Comparison of ENCODE assay signal across 11 mouse cellular contexts in the genomic region with DNA sequence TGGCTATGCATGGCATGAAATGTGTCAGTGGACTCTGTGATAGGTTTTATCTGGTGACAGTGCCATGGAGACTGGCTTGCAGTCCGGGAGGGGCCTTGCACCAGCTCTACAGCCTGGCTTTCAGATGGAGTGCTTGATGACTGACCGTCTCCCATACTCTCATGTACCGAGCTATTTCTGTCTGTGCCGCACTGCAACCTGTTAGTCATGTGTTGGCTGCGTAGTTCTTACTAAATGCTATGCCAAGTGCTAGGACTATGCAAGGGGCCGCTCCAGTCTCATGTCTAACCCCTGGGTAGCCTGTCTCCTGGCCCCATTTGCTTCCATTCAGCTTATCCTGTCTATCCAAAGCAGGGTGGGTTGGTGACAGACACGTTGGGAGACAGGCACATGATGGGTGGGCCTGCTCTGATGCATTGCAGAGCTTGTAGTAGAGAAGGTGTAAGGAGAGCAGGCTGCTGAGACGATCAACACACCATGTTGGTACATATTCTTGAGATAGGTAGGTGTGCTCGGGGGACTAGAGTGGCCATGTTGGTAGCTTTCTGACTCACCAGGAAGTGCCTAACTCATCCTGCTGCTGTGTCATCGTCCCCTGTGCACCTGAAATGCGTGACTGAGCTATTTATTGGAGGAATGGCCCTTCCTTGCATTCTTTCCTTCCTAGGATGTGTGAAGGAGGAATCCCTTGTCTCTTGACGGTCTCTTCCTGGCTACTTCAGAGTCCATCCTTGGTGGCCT.
DNase-seq lines count a peak whose midpoint lies in the region; ATAC-seq lines count a peak whose summit lies in the region.
"Had no signal": no experiment of that assay in that cellular context is flagged by ENCODE, and none has a peak within 500 bp of the region (broad histone marks: within the 10 kb centered on the region; RNA-seq: fewer than 3 reads in every experiment).

No protein-coding gene starts in this region.

- H3K4me3 ChIP-seq in limb, embryonic 12.5 days (replicated peaks), result no peak overlapping the region
- H3K4me3 ChIP-seq in limb, embryonic 10.5 days, result no peak overlapping the region
- no peak overlapping the region for H3K4me3 ChIP-seq in heart, embryonic 11.5 days (ENCODE audit: low read depth, low read length)
- no peak overlapping the region for H3K4me3 ChIP-seq in neural tube, embryonic 14.5 days (ENCODE audit: low read depth, low read length)

- H3K4me1 ChIP-seq in limb, embryonic 12.5 days (replicated peaks), result peaks cover 23% of the 10 kb centered on the region
- peaks cover 28% of the 10 kb centered on the region for H3K4me1 ChIP-seq in limb, embryonic 10.5 days
- H3K4me1 ChIP-seq in heart, embryonic 11.5 days (ENCODE audit: control insufficient read depth, insufficient read depth, low read length), result peaks cover 90% of the 10 kb centered on the region
- peaks cover 27% of the 10 kb centered on the region for H3K4me1 ChIP-seq in neural tube, embryonic 14.5 days (ENCODE audit: control insufficient read depth, insufficient read depth, low read length)

- H3K27ac ChIP-seq in limb, embryonic 12.5 days, result 0 out of 2 replicates have a peak overlapping the region, but pooled peaks have one; percentile 13
- no peak overlapping the region for H3K27ac ChIP-seq in limb, embryonic 10.5 days
- peak overlapping the region; percentile 84 for H3K27ac ChIP-seq in heart, embryonic 11.5 days (ENCODE audit: low read depth, low read length)
- H3K27ac ChIP-seq in neural tube, embryonic 14.5 days (ENCODE audit: low read depth, low read length), result 0 out of 2 replicates have a peak overlapping the region, but pooled peaks have one; percentile 10
- H3K27ac ChIP-seq: liver, embryonic 14.5 days had no signal

- H3K36me3 ChIP-seq in limb, embryonic 12.5 days, result peaks cover 93% of the 10 kb centered on the region
- peaks cover 92% of the 10 kb centered on the region for H3K36me3 ChIP-seq in limb, embryonic 10.5 days
- H3K36me3 ChIP-seq in heart, embryonic 11.5 days (ENCODE audit: control insufficient read depth, insufficient read depth, low read length), result peaks cover 3% of the 10 kb centered on the region; the same call in 1 of the 2 replicates
- H3K36me3 ChIP-seq in neural tube, embryonic 14.5 days (ENCODE audit: control insufficient read depth, insufficient read depth, low read length), result no peaks in the 10 kb centered on the region

- no peak overlapping the region for H3K4me2 ChIP-seq in limb, embryonic 12.5 days
- 0 out of 2 replicates have a peak overlapping the region, but pooled peaks have one; percentile 25 for H3K4me2 ChIP-seq in heart, embryonic 11.5 days
- H3K4me2 ChIP-seq in neural tube, embryonic 14.5 days (ENCODE audit: low read depth, low read length), result no peak overlapping the region
- H3K4me2 ChIP-seq: midbrain, embryonic 11.5 days had no signal

- no peaks in the 10 kb centered on the region for H3K9me3 ChIP-seq in limb, embryonic 12.5 days
- H3K9me3 ChIP-seq in limb, embryonic 10.5 days (replicated peaks), result no peaks in the 10 kb centered on the region
- no peaks in the 10 kb centered on the region for H3K9me3 ChIP-seq in heart, embryonic 11.5 days (replicated peaks; ENCODE audit: control insufficient read depth, low read length)
- H3K9me3 ChIP-seq in neural tube, embryonic 14.5 days (ENCODE audit: control insufficient read depth, low read length), result no peaks in the 10 kb centered on the region

- H3K9ac ChIP-seq in limb, embryonic 12.5 days (replicated peaks), result no peak overlapping the region
- H3K9ac ChIP-seq in heart, embryonic 11.5 days (ENCODE audit: low read depth, low read length), result peak overlapping the region; percentile 22; the same call in 1 of the 2 replicates
- H3K9ac ChIP-seq in neural tube, embryonic 14.5 days (replicated peaks; ENCODE audit: low read depth, low read length), result no peak overlapping the region
- H3K9ac ChIP-seq: liver, embryonic 14.5 days had no signal

- WGBS in limb, embryonic 12.5 days, result 85% methylated on average over 12 of the region's 12 CpGs
- WGBS in limb, embryonic 10.5 days, result 85% methylated on average over 12 of the region's 12 CpGs
- 58% methylated on average over 12 of the region's 12 CpGs for WGBS in heart, embryonic 11.5 days (ENCODE audit: insufficient replicate concordance)
- WGBS in neural tube, embryonic 14.5 days, result 87% methylated on average over 12 of the region's 12 CpGs

- H3K27me3 ChIP-seq in limb, embryonic 12.5 days, result no peaks in the 10 kb centered on the region
- H3K27me3 ChIP-seq in limb, embryonic 10.5 days (ENCODE audit: low read depth, poor library complexity, severe bottlenecking), result no peaks in the 10 kb centered on the region
- H3K27me3 ChIP-seq in heart, embryonic 11.5 days (ENCODE audit: control insufficient read depth, insufficient read depth, low read length), result no peaks in the 10 kb centered on the region
- no peaks in the 10 kb centered on the region for H3K27me3 ChIP-seq in neural tube, embryonic 14.5 days (ENCODE audit: control insufficient read depth, insufficient read depth, low read length)

- no peak for DNase-seq in frontal cortex, postnatal 10 days (ENCODE audit: low spot score in 2 of 2)
- no peak for DNase-seq in limb, embryonic 10.5 days (ENCODE audit: low spot score)
- no peak for DNase-seq in urinary bladder, postnatal 4 days (ENCODE audit: low spot score in 2 of 2)
- DNase-seq in layer of hippocampus, adult 9-10 months (ENCODE audit: low spot score), result no peak
- DNase-seq: kidney, postnatal 10 days had no signal

- ATAC-seq in frontal cortex, adult (ENCODE audit: low TSS enrichment), result peak; percentile 38
- ATAC-seq in limb, embryonic 12.5 days (ENCODE audit: insufficient number of reproducible peaks, insufficient read depth, low FRiP score, low TSS enrichment, low read depth), result no peak
- no peak for ATAC-seq in heart, embryonic 11.5 days (replicated peaks; ENCODE audit: insufficient number of reproducible peaks, low FRiP score, low TSS enrichment)
- ATAC-seq in neural tube, embryonic 14.5 days (ENCODE audit: low read depth), result no peak
